Mouse (Mus musculus): Measurements from ENCODE around the gene Angptl2.

- TF ChIP-seq POLR2A (IDR thresholded peaks at IDR 0.05; ENCODE audit: low read depth, low read length): no peak
- no peak for TF ChIP-seq CTCF (conservative IDR thresholded peaks at IDR 0.05 in 1 of 2, IDR thresholded peaks at IDR 0.05 in 1 of 2; ENCODE audit: low read depth in 2 of 2, low read length in 2 of 2)
- no peak for TF ChIP-seq PAX5 (IDR thresholded peaks at IDR 0.05; ENCODE audit: low read length)
- no peak for TF ChIP-seq EP300 (IDR thresholded peaks at IDR 0.05; ENCODE audit: low read length)
- no peak for TF ChIP-seq RCOR1 (conservative IDR thresholded peaks at IDR 0.05; ENCODE audit: low read depth, low read length)
- no peak for TF ChIP-seq TCF12 (IDR thresholded peaks at IDR 0.05; ENCODE audit: low read depth, low read length)
Observed at GRCm38 (mm10) chr2:33231788-33232187, 15.9 kb downstream of the Angptl2 start.
